Mouse (Mus musculus): ENCODE measurements around the gene Prep.
"Not testable (repeated sequence)": the region's sequence is repeated elsewhere in the genome, so short reads cannot be mapped to it uniquely, and the experiment has no call there.

Gene Prep

GRCm38 (mm10) chr10:45076585-45076984 lies 9.6 kb downstream of the Prep start:
- no peak for DNase-seq (ENCODE audit: low spot score in 2 of 2)

DNA sequence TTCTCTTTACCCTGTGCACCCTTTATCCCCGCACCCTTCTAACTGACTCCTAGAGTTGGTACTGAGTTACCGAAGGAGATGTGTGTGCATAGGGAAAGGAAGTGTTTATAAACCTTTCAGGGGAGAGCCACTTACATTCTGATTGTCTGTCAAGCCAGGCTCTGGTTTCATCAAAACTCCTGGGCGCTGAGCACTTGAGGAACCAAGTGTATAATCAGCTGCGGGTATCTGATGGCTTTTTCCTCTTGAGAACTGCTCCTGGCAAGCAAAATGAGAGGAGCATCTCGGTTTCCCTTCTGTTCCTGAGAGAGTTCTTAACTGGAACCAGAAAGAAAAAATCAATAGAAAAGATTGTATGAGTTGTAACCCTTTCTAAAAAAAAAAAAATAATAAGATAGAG lies 10.3 kb downstream of the Prep start:
- DNase-seq (ENCODE audit: low spot score in 2 of 2): no peak

- DNase-seq (ENCODE audit: low spot score in 2 of 2): no peak
Observed at GRCm38 (mm10) chr10:45079756-45080155, 12.8 kb downstream of the Prep start.

DNA sequence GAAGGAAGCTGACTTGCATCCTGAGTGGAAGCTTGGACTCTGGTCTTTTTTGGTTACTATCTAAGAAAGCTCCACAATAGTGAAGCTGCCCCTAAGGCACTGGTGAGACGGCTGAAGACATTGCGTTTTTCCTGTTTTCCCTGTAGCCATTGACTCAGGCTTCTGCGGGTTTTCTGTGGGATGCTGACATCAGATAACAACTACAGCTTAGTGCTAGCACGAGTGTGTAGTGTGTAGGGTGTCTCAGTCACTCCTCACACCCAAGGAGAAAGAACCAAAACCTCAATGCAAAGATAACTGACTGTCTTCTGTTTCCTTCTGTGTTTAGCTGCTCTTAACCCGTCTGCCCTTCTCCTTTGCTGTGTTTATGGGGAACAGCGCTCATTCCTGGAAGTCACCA lies 13.5 kb downstream of the Prep start:
- no peak for DNase-seq (ENCODE audit: low spot score in 2 of 2)

- DNase-seq (ENCODE audit: low spot score in 2 of 2): no peak
Observed at GRCm38 (mm10) chr10:45082730-45083129, 15.7 kb downstream of the Prep start.

DNA sequence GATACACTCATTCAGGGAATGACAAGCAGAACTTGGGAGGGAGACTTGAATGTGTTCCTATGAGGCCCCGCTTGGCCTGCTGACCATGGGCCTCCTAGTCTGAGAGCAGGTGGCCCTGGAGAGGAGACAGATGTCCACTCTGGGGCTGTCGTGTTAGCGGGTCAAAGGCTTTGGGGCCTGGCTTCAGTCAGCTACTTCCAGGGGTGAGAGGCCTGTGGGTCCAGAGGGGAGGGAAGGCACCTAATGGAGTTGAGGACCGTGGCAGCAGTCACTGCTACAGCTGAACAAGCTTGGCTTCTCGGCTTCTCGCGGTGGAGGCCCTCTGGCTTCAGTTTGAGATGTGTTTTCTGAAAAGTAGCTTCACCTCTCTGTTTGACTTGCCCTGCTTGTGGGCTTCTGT lies 17.0 kb downstream of the Prep start:
- DNase-seq (ENCODE audit: low spot score in 2 of 2): not testable (repeated sequence)

DNA sequence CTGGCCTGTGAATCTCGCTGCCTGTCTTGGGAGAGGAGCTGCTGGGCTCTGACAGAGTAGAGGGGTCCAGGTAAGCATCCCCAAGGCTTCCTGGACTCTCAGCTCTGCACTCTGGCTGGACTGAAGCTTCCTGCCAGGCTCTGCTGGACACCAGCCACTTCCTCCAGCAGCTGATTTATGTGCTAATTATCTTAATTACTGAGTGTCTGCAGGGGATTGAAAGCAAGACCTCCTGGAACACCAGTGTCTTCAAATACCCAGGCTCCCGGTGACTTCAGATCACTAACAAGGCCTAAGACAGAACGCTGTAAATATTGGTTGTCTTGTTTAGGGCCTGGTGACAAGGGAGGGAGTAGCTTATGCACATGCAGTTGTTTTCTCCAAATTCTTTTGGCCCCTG lies 17.5 kb downstream of the Prep start:
- no peak for DNase-seq (ENCODE audit: low spot score in 2 of 2)

DNA sequence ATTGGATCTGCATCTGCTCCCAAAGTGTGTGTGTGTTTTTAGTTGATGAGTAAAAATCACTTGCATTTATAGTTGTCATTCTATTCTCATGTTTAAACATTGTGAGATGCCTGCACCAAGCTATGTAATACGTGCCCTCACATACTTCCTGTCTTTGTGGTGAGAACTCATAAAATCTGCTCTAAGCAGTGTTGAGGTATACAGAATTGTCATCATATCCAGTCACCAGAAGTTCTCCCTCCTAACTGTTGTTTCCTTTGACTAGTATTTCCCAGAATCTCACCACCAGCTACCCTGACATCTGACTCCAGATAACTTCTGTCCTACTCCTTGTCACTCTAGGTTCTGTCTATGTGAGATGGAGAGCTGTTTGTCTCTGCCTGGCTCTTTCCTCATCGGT lies 18.3 kb downstream of the Prep start:
- no peak for DNase-seq (ENCODE audit: low spot score in 2 of 2)

DNA sequence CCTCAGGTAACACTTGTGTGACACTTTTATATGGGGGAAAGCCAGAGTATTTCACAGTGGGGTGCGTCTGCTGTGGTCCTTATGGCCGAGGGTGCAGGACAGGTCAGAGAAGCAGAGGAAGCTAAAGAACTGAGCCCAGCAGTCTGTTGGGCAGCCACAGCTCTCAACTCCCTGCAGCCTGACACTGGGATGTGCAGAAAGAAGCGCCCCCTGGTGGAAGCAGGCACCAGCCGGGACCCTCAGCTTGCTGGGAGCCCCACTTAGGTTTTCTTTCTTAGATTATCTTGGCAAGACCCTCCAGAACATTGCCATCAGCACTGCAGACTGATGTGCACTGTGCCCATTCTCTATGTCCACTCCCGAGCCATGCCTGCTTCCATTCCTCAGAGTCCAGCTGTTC lies 19.6 kb downstream of the Prep start:
- DNase-seq (ENCODE audit: low spot score in 2 of 2): no peak

DNA sequence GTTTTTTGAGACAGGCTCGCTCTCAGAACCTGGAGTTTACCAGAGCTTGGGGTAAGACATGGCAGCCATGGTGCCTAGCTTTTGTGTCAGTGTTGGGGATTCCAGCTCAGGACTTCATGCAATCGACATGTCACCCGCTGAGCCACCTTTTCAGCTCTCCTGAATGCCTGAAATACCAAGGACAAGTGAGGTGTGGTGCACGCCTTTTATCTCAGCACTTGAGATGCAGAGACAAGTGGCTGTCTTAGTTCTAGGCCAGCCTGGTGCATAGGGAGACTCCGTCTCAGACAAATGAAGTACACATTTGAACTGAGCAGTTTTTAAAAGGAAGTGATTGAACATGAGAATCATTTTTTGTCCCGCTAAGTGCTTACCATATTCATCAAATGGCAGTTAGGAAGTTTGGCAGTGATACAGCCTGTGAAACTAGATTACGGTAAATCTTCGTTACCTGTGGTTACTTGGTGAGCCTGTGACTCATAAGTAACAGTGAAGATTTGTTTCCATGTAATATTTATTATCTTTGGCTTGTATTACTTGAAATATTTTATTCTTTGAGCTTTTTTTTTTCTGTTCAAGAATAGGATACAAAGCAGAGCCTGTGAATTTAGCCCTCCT lies 24.6 kb downstream of the Prep start:
- no peak for DNase-seq (ENCODE audit: low spot score in 2 of 2)

- DNase-seq (ENCODE audit: low spot score in 2 of 2): no peak
Observed at GRCm38 (mm10) chr10:45092080-45093056, 25.4 kb downstream of the Prep start.

- no peak for DNase-seq (ENCODE audit: low spot score in 2 of 2)
Observed at GRCm38 (mm10) chr10:45098751-45099150, 31.7 kb downstream of the Prep start.

GRCm38 (mm10) chr10:45100473-45100872 lies 33.5 kb downstream of the Prep start:
- DNase-seq (ENCODE audit: low spot score in 2 of 2): no peak

DNA sequence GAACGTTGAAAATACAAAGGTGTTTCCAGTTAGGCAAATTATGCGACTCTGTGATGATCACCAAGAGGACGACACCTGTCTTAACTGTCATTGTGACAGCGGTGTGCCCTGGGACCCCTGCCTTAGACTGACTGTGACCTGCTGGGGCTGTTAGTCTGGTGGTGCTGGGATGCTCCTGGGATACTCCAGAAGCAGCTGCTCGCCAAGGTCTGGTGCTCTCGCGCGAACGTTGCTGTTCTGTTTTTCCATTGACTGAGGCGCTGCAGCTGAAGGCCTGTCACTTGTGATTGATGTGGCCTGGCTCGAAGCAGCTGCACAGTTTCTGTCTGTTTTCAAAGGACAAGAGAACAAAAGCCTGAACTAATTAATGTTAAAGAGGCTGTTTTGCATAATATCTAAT lies 36.2 kb downstream of the Prep start:
- no peak for DNase-seq (ENCODE audit: low spot score in 2 of 2)

GRCm38 (mm10) chr10:45104098-45104497 lies 37.1 kb downstream of the Prep start:
- DNase-seq (ENCODE audit: low spot score in 2 of 2): no peak

DNA sequence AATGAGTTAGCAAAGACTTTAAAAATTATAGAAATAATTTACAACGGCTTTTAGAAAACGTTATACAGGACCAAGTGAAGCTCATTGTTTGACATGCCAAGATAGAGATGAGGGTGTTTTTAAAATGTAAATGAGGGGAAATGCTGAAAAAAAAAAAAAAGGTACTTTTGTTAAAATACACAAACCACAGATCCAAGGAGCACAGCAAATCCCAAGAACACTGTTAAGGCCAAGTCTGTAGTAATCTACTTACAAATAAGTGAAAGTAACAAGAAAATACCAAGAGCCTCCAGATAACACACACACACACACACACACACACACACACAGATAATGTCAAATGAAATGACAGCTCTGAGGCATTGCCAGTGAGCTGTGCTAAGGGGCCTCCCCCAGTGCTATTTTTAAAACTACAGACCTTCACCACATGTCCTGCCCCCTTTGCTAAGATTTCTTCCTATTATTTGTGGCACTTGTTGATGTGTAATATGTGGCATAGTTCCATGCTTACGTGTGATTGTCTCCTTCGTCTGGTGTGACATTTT lies 37.6 kb downstream of the Prep start:
- no peak for DNase-seq (ENCODE audit: low spot score in 2 of 2)

DNA sequence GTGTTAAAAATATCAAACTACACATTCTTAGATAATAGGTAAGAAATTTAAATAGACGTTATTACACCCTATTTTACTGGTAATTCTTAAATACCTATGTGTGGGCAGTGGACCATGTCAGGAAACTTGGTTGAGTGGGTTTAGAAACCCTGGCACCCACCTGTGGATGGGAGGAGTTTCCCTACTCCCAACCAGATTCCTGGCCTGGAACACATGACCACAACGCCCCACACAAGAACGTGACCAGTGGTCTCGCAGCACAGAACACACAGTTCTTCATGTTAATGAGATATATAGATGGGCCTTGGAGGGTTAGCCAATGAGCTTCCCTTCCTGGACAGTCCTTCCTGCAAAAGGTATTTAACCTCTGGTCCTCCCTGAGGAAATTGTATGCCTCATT lies 39.5 kb downstream of the Prep start:
- DNase-seq (ENCODE audit: low spot score in 2 of 2): no peak

GRCm38 (mm10) chr10:45107313-45107712 lies 40.3 kb downstream of the Prep start:
- no peak for DNase-seq (ENCODE audit: low spot score in 2 of 2)

GRCm38 (mm10) chr10:45109041-45109440 lies 42.0 kb downstream of the Prep start:
- no peak for DNase-seq (ENCODE audit: low spot score in 2 of 2)

DNA sequence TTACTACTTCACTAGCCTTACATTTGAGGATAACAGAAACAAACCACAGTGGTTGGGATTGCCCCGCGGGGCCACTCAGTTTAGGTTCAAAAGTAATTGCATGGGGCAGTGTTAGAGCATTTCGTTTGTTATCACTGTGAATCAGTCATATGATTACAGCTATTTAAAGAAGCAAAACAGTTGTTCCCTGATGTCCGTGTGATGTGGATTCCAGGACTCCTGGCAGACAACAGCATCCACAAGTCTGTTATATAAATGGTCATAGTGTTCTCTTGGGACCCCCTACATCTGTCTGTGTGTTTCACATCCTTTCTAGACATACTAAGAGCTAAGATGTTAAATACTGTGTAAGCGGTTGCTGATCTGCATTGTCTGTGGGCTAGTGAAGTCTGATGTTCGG lies 43.0 kb downstream of the Prep start:
- DNase-seq (ENCODE audit: low spot score in 2 of 2): no peak

DNA sequence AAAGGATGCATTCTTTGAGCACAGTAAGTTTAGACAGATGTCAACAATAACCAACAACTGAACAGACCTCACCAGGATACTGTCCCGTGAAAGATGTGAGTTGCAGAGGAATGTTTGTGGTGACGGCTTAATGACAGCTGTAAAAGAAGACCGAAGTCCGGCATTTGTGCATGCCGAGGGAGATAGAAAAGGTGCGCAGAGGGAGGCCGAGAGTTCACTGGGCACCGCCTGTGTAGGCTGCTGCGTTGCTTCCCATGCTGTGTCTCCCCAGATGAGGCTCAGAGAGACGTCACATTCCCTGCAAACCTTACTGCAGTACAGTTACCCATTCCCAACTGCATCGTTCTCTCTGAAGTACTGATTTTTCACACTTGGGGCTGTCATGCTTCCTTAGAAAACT lies 45.9 kb downstream of the Prep start:
- no peak for DNase-seq (ENCODE audit: low spot score in 2 of 2)

- no peak for DNase-seq (ENCODE audit: low spot score in 2 of 2)
Observed at GRCm38 (mm10) chr10:45114462-45114861, 47.5 kb downstream of the Prep start.

GRCm38 (mm10) chr10:45116832-45117231 lies 49.8 kb downstream of the Prep start:
- DNase-seq (ENCODE audit: low spot score in 2 of 2): no peak
